Mouse (Mus musculus) embryonic fibroblast, embryonic 13.5 days (primary cell): ENCODE results near the gene Chst15.

Source experiments
- CTCF ChIP-seq: IDR thresholded peaks from 2 replicates; pipeline ENCODE4 v1.5.1; 2011; ENCODE audit warnings: mild to moderate bottlenecking, control low read depth, low read length, moderate library complexity, borderline replicate concordance; ENCODE audit not compliant: insufficient read depth
- POLR2A ChIP-seq: IDR thresholded peaks from 2 replicates; pipeline ENCODE4 v1.6.1; 2011; ENCODE audit warnings: low read depth, mild to moderate bottlenecking, control low read depth, low read length, moderate library complexity

GRCm38 (mm10) chr7:132344606-132345005 lies 27.6 kb upstream of the Chst15 start:
- TF ChIP-seq POLR2A: no peak
- no peak for TF ChIP-seq CTCF
